Mouse (Mus musculus): ENCODE results near the gene Sstr4.

Gene Sstr4

GRCm38 (mm10) chr2:148432346-148432745 lies 37.2 kb downstream of the Sstr4 start:
- no peak for DNase-seq

- no peak for DNase-seq
Observed at GRCm38 (mm10) chr2:148436285-148436684, 41.1 kb downstream of the Sstr4 start.

- no peak for DNase-seq
Observed at GRCm38 (mm10) chr2:148439691-148440276, 44.6 kb downstream of the Sstr4 start.

GRCm38 (mm10) chr2:148441421-148441820 lies 46.3 kb downstream of the Sstr4 start:
- DNase-seq: no peak

GRCm38 (mm10) chr2:148442172-148442571 lies 47.0 kb downstream of the Sstr4 start:
- DNase-seq: no peak

- DNase-seq: no peak
Observed at GRCm38 (mm10) chr2:148442710-148443109, 47.6 kb downstream of the Sstr4 start.

- peak; percentile 76 for DNase-seq
Observed at GRCm38 (mm10) chr2:148443249-148443958, 48.3 kb downstream of the Sstr4 start, which contains the start of gene Cd93. Gene Cd93, minus strand, starts transcription at chr2:148443563.

GRCm38 (mm10) chr2:148444472-148444871 lies 49.3 kb downstream of the Sstr4 start:
- no peak for DNase-seq

GRCm38 (mm10) chr2:148445616-148446015 lies 50.5 kb downstream of the Sstr4 start:
- DNase-seq: no peak
